Mouse (Mus musculus) limb, embryonic 10.5 days (tissue): ENCODE measurements around the gene Spcs1. TPM values are rescaled to one million over a fixed set of nuclear protein-coding genes. Genes with fewer than 3 reads are reported as not detected.

ENCODE experiments used
- DNase-seq: peaks from one replicate; pipeline ENCODE4 v3.0.0-alpha.2; 2017; ENCODE audit warnings: low spot score
- H3K27ac ChIP-seq: fragments of 300-500 bp; sonication (generic); 2 replicates; pipeline ENCODE4 v1.5.1; 2016; ENCODE audit warnings: mild to moderate bottlenecking
- H3K27me3 ChIP-seq: fragments of 300-500 bp; sonication (generic); 2 replicates; pipeline ENCODE4 v1.6.1; 2016; ENCODE audit warnings: low read depth, mild to moderate bottlenecking; ENCODE audit not compliant: poor library complexity, severe bottlenecking
- H3K36me3 ChIP-seq: fragments of 300-500 bp; sonication (generic); 2 replicates; pipeline ENCODE4 v1.6.1; 2016; ENCODE audit warnings: mild to moderate bottlenecking, moderate library complexity
- H3K4me1 ChIP-seq: fragments of 300-500 bp; sonication (generic); 2 replicates; pipeline ENCODE4 v1.6.1; 2016
- H3K4me3 ChIP-seq: fragments of 300-500 bp; sonication (generic); 2 replicates; pipeline ENCODE4 v1.5.1; 2016; ENCODE audit warnings: mild to moderate bottlenecking, moderate library complexity
- H3K9me3 ChIP-seq: fragments of 300-500 bp; sonication (generic); replicated peaks from 2 replicates; pipeline ENCODE4 v1.6.1; 2016; ENCODE audit warnings: mild to moderate bottlenecking
- WGBS: fragments of 180-500 bp; shearing (Covaris S2); methylation state at CpG from one replicate; pipeline ENCODE4 v1.1.7; 2016; 5-methylcytosine and 5-hydroxymethylcytosine counted together
- polyA plus RNA-seq: library from polyadenylated mRNA; unstranded; fragments of >200 nt; fragmentation: Nextera tagmentation; extraction: Ambion mirVana; gene quantifications from 2 replicates; pipeline ENCODE4 v1.2.1, GENCODE M21; 2016

The Spcs1 gene
- polyA plus RNA-seq, 1 experiment from 2014 or later: 259 TPM

GRCm38 (mm10) chr14:31004527-31004926 lies 3.1 kb upstream of the Spcs1 start:
- Histone ChIP-seq H3K36me3 (peaks cover 33% of the 10 kb centered on the region), H3K9me3 (no peaks in the 10 kb centered on the region), H3K27me3 (no peaks in the 10 kb centered on the region), H3K27ac (no peak overlapping the region), H3K4me3 (no peak overlapping the region), H3K4me1 (peaks cover 16% of the 10 kb centered on the region)
- DNase-seq: no peak
- WGBS: 89% methylated on average over 2 of the region's 2 CpGs

GRCm38 (mm10) chr14:31000816-31001306 lies 611 bp downstream of the Spcs1 start:
- DNase-seq: no peak
- peak overlapping the region; percentile 98 for H3K4me3 ChIP-seq
- under 1% methylated on average over 21 of the region's 21 CpGs for WGBS
- H3K27me3 ChIP-seq: no peaks in the 10 kb centered on the region
- H3K9me3 ChIP-seq: no peaks in the 10 kb centered on the region
- peak overlapping the region; percentile 96 for H3K27ac ChIP-seq
- H3K36me3 ChIP-seq: peaks cover 33% of the 10 kb centered on the region
- peaks cover 16% of the 10 kb centered on the region for H3K4me1 ChIP-seq

DNA sequence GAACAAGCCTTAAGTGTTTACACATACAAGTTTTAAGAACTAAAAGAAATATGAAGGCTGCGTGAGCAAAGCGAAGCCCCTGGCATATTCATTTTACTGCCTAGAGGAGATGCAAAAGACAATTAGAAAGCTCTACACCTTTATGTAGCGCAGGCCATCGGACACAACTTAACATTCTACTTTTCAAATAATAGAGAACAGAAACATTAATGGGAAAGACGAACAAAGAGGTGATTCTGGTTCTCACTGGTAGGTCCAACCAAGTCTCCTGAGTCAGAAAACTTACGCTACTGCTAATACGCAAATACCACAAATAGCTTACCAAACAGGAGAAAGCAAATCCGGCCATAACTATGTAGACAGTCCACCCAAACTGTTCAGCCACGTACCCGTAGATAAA lies 1.1 kb downstream of the Spcs1 start:
- 67% methylated on average over 10 of the region's 10 CpGs for WGBS
- H3K27ac ChIP-seq: peak overlapping the region; percentile 96; the same call in 1 of the 2 replicates
- H3K4me1 ChIP-seq: peaks cover 16% of the 10 kb centered on the region
- H3K4me3 ChIP-seq: peak overlapping the region; percentile 98
- H3K9me3 ChIP-seq: no peaks in the 10 kb centered on the region
- H3K27me3 ChIP-seq: no peaks in the 10 kb centered on the region
- DNase-seq: no peak
- H3K36me3 ChIP-seq: peaks cover 33% of the 10 kb centered on the region

DNA sequence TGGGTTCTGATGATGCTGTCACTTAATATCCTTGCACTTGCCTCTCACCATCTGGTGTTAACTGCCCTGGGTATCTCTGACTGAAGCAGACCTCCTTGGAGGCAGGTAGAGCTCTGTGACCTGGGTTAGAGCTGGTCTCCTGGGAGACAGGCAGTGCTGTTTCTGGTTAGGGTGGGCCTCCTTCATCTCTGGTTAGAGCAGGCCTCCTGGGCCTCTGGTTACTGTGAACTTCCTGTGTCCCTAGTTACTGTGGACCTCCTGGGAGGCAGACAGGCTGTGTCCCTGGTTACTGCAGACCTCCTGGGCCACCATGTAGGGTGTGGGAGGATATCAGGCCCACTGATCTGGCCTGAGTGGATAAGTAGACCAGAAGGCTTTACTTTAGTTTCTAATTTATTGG lies 5.1 kb downstream of the Spcs1 start:
- Histone ChIP-seq H3K27me3 (no peaks in the 10 kb centered on the region), H3K9me3 (no peaks in the 10 kb centered on the region), H3K4me1 (peaks cover 8% of the 10 kb centered on the region), H3K36me3 (peaks cover 30% of the 10 kb centered on the region), H3K4me3 (no peak overlapping the region), H3K27ac (no peak overlapping the region)
- DNase-seq: no peak

GRCm38 (mm10) chr14:30976222-30976621 lies 25.2 kb downstream of the Spcs1 start:
- WGBS: 81% methylated on average over 3 of the region's 3 CpGs

GRCm38 (mm10) chr14:30974204-30974603 lies 27.3 kb downstream of the Spcs1 start:
- DNase-seq: no peak
- no peak overlapping the region for H3K27ac ChIP-seq
- peaks cover 51% of the 10 kb centered on the region for H3K36me3 ChIP-seq
- no peak overlapping the region for H3K4me3 ChIP-seq
- no peaks in the 10 kb centered on the region for H3K4me1 ChIP-seq
- H3K9me3 ChIP-seq: no peaks in the 10 kb centered on the region
- no peaks in the 10 kb centered on the region for H3K27me3 ChIP-seq
- WGBS: 92% methylated on average over 6 of the region's 6 CpGs

More at GRCm38 (mm10) chr14:30976222-30976621, 25.2 kb downstream of the Spcs1 start:
- no peaks in the 10 kb centered on the region for H3K4me1 ChIP-seq
- H3K9me3 ChIP-seq: no peaks in the 10 kb centered on the region
- H3K36me3 ChIP-seq: peaks cover 48% of the 10 kb centered on the region
- H3K27ac ChIP-seq: no peak overlapping the region
- H3K4me3 ChIP-seq: no peak overlapping the region
- H3K27me3 ChIP-seq: no peaks in the 10 kb centered on the region
- DNase-seq: no peak

GRCm38 (mm10) chr14:30960366-30960765 lies 41.1 kb downstream of the Spcs1 start:
- H3K27me3 ChIP-seq: no peaks in the 10 kb centered on the region
- H3K27ac ChIP-seq: no peak overlapping the region
- no peak for DNase-seq
- H3K9me3 ChIP-seq: no peaks in the 10 kb centered on the region
- H3K4me1 ChIP-seq: no peaks in the 10 kb centered on the region
- peaks cover 33% of the 10 kb centered on the region for H3K36me3 ChIP-seq
- WGBS: 91% methylated on average over 1 of the region's 1 CpGs
- H3K4me3 ChIP-seq: no peak overlapping the region

- Histone ChIP-seq H3K4me3 (no peak overlapping the region), H3K36me3 (peaks cover 39% of the 10 kb centered on the region), H3K9me3 (no peaks in the 10 kb centered on the region), H3K4me1 (no peaks in the 10 kb centered on the region), H3K27ac (no peak overlapping the region), H3K27me3 (no peaks in the 10 kb centered on the region)
- no peak for DNase-seq
- 92% methylated on average over 4 of the region's 4 CpGs for WGBS
These were observed 42.4 kb downstream of the Spcs1 start for GRCm38 (mm10) chr14:30959031-30959430.

DNA sequence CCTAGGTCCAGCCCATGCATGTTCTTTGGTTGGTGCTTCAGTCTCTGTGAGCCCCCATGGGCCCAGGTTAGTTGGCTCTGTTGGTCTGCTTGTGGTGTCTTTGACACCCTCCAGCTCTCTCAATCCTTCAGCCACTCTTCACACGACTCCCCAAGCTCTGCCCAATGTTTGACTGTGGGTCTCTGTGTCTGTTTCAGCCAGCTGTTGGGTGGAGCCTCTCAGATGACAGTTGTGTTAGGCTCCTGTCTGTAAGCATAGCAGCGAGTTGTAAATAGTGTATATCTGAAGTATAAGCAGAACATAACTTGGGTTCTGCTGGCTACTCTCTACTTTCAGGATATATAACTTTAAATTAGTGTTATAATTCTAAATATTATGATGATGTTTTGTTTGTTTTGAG lies 43.0 kb downstream of the Spcs1 start:
- 81% methylated on average over 2 of the region's 2 CpGs for WGBS
- peaks cover 42% of the 10 kb centered on the region for H3K36me3 ChIP-seq
- no peaks in the 10 kb centered on the region for H3K9me3 ChIP-seq
- no peaks in the 10 kb centered on the region for H3K27me3 ChIP-seq
- no peak overlapping the region for H3K27ac ChIP-seq
- no peak overlapping the region for H3K4me3 ChIP-seq
- H3K4me1 ChIP-seq: no peaks in the 10 kb centered on the region
- no peak for DNase-seq

DNA sequence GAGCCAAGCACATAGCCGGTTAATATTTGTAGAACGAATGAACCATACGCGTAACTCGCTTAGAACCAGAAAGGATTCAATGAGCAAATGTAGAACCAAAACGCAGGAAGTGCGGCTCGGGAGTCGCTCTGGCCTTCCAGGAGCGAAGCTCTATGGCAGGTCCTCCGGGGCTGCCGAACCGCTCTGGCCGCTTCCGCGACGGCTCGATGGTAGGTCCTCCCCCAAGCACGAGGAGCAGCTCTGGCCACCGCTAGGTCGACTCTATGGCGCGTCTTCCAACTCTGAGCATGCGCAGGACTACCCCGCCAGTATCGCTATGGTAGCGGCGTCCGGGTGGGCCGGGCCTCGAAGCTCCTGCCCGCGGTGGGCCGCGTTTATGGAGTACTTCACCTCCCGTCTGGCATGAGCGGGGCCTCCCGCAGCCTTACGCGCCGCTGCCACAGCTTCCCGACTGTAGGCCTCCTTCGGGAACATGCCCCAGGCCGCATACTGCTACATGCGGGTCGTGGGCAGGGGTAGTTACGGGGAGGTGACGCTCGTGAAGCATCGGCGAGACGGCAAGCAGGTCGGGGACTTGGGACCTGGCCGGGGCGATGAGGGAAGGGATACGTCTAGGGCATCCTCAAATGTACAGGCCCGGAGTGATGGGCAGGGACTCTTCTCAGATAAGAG lies 50.2 kb downstream of the Spcs1 start, which contains the start of gene Nek4:
TSS of gene Nek4 (plus strand) at position 224 of the 672 bp plus-strand sequence.
- no peaks in the 10 kb centered on the region for H3K9me3 ChIP-seq
- under 1% methylated on average over 57 of the region's 57 CpGs for WGBS
- peaks cover 10% of the 10 kb centered on the region for H3K4me1 ChIP-seq
- H3K27me3 ChIP-seq: no peaks in the 10 kb centered on the region
- peaks cover 13% of the 10 kb centered on the region for H3K36me3 ChIP-seq
- H3K4me3 ChIP-seq: peak within 1 kb of the TSS; percentile 85
- peak within 1 kb of the TSS; percentile 89 for H3K27ac ChIP-seq
- DNase-seq: peak; percentile 97

DNA sequence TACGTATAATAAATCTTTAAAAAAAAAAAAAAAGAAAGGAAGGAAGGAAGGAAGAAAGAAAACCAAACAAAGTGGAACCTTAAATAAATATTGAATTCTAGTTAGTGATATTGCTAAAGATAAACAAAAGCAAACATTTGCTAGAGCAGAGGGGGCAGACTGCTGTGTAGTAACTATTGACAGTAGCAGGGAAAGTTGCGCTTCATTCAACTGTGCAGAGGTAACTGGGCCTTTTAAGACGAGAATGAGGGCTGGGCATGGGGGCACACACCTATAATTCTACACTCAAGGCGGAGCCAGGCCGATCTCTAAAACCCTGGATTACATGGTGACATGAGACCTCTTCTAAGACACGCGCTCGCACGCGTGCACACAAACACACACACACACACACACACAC lies 51.5 kb downstream of the Spcs1 start:
- Histone ChIP-seq H3K36me3 (peaks cover 8% of the 10 kb centered on the region), H3K9me3 (no peaks in the 10 kb centered on the region), H3K4me1 (peaks cover 10% of the 10 kb centered on the region), H3K4me3 (no peak overlapping the region), H3K27me3 (no peaks in the 10 kb centered on the region), H3K27ac (no peak overlapping the region)
- no peak for DNase-seq
- 94% methylated on average over 10 of the region's 10 CpGs for WGBS
